Mouse (Mus musculus) lung, postnatal 14 days (tissue): Measurements from ENCODE around the gene Rhox3h.
"Not testable (repeated sequence)": the region's sequence is repeated elsewhere in the genome, so short reads cannot be mapped to it uniquely, and the experiment has no call there.

Source experiments
- DNase-seq: peaks from one replicate; pipeline ENCODE4 v3.0.0; 2021

Rhox3h gene

GRCm38 (mm10) chrX:37668664-37669063 is at the start of gene Rhox3h:
Gene Rhox3h, minus strand, starts transcription at chrX:37668764.
- not testable (repeated sequence) for DNase-seq

GRCm38 (mm10) chrX:37701821-37702387 is 33.3 kb upstream of the Rhox3h start:
- no peak for DNase-seq

- DNase-seq = no peak
Measured at GRCm38 (mm10) chrX:37692261-37692660, 23.7 kb upstream of the Rhox3h start.

GRCm38 (mm10) chrX:37683031-37683715 is 14.6 kb upstream of the Rhox3h start:
- no peak for DNase-seq

- not testable (repeated sequence) for DNase-seq
Measured at GRCm38 (mm10) chrX:37673177-37673576, 4.6 kb upstream of the Rhox3h start, which contains the start of gene Rhox2h. Gene Rhox2h, minus strand, starts transcription at chrX:37673277.

- DNase-seq = not testable (repeated sequence)
Measured at GRCm38 (mm10) chrX:37651227-37651626, 17.3 kb downstream of the Rhox3h start, which contains the start of gene Rhox4g. Gene Rhox4g, minus strand, starts transcription at chrX:37651327.

- not testable (repeated sequence) for DNase-seq
Measured at GRCm38 (mm10) chrX:37643370-37643769, 25.2 kb downstream of the Rhox3h start, which contains the start of gene Rhox2g. Gene Rhox2g, minus strand, starts transcription at chrX:37643470.

GRCm38 (mm10) chrX:37628512-37628911 is 40.1 kb downstream of the Rhox3h start, which contains the start of gene Rhox3g:
Gene Rhox3g, minus strand, starts transcription at chrX:37628612.
- DNase-seq = not testable (repeated sequence)
